Mouse (Mus musculus) gonadal fat pad, adult 2 months (tissue): ENCODE results near the gene Alk. TPM values are rescaled to one million over a fixed set of nuclear protein-coding genes. Genes with fewer than 3 reads are reported as not detected.

Experiments
- DNase-seq: peaks from one replicate; pipeline ENCODE4 v3.0.0-alpha.2; 2012; ENCODE audit warnings: low read depth
- polyA plus RNA-seq: library from polyadenylated mRNA; depleted of rRNA; stranded (reverse); fragments of >200 nt; gene quantifications from 2 replicates; pipeline ENCODE4 v1.2.3, GENCODE M21; 2012; rRNA removed

Alk gene
- polyA plus RNA-seq, 1 experiment, result 0.04 TPM

DNA sequence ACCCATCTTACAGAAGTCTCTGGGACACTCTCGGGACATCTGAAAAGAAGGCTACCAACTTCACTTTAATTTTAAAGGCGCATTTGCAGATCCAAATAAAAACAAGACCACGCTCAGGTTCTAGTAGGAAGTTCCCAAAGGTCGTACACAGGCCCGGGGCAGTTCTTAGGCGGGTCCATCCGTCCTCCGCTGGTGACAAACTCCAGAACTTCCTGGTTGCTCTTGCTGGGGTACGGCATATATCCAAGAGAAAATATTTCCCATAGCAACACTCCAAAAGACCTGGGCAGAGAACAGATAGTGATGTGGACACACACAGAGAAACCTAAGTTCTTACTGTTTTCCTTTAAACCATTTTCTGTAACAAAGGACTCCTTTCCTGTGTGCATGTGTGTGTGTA lies 729.6 kb downstream of the Alk start:
- no peak for DNase-seq

DNA sequence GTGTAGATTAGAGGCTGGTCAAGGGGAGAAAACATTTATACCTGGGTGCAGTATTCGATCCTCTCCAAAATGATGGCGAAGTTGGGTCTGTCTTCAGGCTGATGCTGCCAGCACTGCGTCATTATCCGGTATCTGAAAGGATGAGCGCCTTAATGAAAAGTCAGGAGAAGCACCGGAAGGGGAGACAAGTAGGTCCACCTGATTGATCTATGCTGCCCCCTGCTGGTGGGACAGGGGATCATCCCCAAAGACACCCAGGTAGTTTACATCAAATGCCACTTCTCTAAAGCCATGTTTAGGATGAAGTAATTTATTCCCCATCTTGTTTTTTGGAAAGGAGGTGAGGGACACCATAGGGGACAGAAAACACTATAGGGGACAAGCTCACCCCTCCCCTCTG lies 730.4 kb downstream of the Alk start:
- no peak for DNase-seq

DNA sequence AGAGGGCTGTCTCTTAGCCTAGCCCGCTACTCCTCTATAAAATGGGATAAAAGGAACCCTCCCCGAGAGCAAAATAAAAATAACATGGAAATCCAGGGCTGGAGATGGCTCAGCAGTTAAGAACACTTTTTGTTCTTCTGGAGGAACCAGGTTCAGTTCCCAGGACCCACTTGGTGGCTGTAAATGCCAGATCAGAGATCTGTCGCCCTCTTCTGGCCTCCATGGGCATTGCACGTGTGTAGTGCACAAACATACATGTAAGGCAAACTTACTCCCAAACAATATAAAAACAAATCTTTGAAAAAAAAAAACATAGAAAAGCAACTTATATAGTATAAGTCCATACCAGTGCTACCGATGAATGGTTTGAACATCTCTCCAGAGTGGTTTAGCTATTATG lies 731.5 kb downstream of the Alk start:
- no peak for DNase-seq

DNA sequence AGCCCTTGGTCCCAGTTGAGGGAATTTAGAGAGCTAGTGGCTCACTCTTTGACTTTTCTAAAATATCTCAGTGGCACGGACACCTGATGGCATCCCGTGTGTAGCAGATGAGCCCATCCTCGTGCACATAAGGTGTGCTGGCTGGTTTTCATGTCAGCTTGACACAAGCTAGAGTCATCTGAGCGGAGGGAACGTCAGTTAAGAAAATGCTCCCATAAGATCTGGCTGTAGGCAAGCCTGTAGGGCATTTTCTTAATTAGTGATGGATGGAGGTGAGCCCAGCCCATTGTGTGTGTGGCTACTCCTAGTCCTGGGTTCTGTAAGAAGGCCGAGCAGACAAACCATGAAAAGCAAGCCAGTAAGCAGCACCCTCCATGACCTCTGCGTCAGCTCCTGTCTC lies 732.4 kb downstream of the Alk start:
- DNase-seq, result no peak

DNA sequence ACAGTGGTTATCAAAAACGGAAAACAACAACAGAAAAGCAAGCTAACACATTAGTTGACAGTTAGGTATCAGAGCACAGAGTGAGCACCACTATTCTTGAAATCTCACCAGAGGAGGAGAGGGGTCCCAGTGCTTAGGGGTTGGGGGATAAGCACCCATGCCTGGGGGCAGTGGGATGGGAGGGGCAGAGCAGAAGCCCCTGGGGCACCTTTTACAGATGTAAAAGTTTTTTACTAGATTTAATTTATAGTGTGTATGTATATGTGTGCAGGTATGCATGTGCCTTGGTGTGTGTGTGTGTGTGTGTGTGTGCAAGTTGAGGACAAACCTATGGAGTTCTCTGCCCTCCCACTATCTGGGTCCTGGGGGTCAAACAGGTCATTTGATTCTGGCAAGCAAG lies 733.8 kb downstream of the Alk start:
- no peak for DNase-seq

DNA sequence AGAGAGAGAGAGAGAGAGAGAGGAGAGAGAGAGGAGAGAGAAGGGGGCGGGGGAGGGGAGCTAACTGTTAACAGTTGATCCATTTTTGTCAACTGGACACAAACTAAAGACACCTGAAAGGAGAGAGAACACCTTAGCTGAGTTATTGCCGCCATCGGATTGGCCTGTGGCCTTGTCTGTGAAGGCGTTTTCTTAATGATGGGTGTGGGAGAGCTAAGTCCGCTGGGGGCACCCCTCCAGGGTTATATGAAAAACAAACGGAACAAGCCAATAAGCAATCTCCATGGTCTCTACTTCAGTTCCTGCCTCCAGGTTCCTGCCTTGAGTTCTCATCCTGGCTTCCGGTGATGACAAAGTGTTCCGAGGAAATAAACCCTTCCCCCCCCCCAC lies 734.2 kb downstream of the Alk start:
- no peak for DNase-seq

DNA sequence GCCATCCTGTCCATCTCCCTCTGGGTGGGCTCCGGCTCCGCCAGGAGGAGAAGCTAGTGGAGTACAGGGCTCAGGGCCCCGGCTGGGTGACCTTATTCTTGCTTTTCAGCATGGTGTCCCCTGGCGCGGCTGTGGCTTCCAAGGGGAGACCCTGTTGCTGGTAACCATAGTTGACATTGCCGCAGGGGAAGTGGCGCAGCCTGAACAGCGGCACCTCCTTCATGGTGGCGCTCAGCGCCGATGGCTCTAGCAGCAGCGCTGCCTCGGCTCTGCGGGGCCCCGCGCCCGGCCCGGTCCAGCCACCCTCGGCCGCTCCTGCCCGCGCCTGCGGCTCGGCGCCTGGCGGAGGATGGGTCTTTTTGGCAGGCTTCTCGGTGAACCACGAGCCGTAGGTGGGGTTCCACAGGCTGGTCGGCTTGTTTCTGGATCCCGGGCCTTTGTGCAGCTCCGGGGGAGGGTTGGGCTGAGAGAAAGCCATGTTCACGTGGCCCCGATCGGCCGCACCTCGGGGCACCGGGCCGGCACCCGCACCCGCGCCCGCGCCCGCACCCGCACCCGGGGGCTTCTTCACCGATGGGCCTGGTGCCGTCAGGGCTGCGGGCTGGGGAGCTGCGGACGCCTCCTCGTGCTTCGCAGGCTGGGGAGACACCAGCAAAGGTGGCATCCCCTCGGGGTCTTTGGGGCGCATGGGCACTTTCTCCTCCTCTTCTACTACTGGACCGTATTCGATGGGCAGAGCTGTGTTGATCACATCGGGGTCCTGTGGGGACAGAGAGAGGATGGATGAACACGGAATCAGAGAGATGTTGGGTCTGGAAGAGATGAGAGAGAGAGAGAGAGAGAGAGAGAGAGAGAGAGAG lies 734.8 kb downstream of the Alk start:
- no peak for DNase-seq

DNA sequence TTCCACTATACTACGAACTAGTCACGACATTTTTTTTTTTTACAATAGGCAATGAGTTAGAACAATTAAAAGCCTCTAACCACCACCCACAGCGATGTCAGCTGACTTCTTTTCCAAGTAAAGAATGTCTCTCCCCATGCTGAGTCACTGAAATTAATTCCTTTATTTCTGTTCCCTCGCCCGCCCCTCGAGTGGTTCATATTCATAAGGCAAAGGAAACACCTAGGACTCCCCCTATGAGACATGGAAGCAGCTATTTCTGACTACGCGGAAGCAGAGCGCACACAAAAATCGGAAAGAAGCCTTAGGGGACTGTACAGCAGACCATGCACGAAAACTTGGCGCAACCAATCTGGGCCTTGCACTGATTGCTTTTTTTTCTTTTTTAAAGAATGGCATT lies 735.6 kb downstream of the Alk start:
- no peak for DNase-seq

DNA sequence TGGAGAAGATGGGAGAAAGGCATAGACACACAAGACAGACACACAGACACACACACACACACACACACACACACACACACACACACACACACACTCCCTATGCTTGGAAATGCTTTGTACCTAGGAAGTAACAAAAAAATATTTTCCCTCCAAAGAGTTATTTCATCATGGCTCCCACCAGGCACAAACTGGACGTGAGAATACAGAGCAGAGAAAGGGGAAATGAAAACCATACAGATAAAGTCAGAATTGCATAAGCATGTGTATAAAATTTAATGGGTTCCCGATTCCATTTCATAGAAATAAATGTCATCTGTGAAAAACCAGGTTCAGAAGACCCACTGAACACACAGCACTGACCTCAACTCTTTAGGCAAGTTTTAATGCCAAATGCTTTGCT lies 736.5 kb downstream of the Alk start:
- DNase-seq, result no peak

DNA sequence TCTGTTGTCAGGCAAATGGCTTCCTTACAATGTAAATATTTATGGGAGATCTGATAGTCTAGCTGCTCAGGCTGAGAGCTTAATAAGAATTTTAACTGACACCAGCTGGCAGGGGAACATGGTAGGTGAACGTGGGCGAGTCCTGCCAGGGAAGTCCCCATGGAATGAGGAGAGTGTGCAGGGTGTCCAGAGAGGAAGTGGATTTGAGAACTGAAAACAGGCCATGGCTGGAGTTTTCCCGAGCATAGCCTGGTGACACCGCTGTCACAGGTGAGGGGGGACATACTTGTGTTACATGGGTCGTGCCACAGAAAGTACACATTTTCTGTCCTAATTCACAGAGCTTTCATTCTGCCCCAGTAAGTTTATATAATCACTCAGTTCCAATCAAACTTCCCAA lies 739.0 kb downstream of the Alk start:
- no peak for DNase-seq

DNA sequence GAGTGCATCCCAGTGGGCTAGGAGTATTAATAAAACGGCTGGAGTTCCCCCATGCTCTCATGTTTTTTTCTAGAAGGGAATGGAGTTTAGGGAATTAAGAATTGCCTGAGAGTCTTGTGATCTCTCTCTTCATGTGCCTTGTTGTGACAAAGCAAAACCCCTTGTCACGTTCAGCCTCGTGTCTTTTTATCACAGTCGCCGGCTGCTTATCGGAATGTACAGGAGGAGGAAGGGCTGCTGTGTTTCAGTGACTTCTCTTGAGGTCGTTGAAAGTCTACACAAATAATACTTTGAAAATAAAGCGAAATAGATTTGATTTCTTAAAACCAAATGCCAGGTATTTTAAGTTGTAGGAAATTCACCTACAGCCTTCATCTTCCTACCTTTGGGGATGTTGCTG lies 740.4 kb downstream of the Alk start:
- no peak for DNase-seq

DNA sequence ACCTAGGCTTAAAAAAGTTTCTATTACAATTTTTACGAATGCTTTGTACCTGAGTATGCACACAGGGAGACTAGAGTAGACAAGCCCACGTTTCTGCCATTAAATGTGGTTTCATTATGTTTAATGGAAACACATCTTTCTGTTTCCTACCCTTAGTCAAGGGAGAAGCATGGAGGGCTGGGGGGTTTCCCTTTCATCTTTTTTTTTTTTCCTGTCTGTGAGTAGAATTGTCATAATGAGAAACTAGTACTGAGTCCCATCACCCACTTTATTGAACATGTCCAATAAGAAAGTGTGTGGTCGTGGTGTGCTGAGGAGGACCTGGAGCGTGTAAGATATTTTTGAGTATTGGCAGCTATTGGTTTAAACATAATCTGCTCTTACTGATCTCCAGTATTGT lies 741.5 kb downstream of the Alk start:
- no peak for DNase-seq

DNA sequence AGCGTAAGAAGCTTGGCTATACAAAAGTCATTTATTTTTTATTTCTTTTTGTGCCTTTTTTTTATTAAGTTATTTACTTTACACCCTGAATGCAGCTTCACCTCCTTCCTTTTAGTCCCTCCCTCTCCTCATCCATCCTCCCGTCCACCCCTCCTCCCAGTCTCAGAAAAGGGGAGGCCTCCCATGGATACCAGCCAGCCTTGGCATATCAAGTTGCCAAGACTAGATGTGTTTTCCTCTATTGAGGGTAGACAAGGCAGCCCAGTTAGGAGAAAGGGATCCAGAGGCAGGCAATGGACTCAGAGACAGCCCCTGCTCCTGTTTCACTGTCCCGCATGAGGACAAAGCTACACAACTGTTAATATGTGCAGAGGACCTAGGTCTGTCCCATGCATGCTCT lies 742.2 kb downstream of the Alk start:
- DNase-seq, result no peak

DNA sequence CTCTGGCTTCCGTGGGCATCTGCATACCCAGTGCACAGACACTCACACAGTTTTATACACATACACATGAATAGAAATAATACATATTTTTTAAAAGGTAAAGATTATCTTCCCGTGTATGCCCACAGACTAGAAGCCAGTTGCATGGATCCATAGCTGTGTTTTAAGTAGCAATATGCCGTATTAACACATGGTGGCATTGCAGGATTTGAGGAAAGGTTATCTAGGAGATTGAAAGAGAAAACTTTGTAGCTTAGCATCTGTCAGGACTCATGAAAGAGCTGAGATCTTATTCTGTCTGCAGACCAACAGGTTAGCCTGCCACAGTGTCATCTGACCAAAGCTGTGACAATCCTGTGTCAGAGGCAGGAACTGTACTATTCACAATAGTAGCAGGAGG lies 772.5 kb downstream of the Alk start:
- DNase-seq, result no peak

DNA sequence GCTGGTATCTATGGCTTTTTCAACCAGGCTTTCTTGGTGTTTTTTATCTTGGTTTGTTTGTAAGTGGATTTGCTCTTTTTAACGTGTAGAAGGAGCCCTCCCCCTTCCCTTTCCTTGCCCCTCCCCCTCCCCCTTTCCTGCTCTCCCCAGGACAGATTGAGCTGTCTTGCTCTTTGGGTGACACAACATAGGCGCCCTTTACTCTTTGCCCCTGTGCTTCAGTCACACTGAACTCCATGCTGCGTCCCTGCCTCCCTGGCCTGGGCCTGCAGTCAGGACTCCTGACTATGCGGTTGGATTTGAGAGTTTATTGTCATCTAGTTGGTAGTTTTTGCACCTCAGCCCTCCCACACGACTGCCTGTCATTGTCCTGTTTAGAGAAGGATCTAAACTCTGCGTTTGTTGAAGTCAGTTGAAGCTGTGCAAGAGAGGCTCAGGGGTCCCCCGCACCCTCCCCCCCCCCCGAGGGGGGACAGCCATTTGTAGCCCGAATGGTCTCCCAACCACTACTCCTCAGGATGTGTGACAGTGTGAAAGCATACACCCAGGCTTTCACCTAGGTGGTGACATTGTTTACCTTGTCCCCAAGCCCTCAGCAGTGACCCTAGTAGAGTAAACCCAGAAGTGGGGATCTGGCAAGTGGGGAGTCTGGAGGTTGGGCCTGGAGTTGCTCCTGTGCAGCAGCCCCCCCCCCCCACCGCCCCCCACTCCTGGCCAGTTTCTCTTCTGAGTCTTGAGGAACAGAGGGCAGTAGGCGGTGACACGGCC lies 775.6 kb downstream of the Alk start:
- DNase-seq, result no peak

DNA sequence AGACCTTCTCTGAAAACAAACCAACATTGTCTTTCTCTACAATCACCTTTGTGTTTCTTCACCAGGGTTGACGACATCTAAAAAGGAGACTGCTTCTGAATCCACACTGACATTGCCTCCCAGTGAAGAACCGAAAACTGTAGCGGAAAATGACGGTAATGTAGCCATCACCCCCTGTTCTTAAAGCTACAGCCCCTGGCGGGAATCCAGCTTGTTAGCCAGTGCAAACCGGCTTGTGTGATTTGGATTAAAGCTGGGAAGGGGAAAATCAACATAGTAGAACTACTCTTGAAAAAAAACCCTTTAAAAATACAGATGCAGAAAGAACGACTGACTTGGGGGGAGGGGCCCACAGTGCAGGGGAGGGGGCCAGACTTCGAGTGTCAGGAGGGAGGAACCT lies 776.8 kb downstream of the Alk start:
- DNase-seq, result no peak

DNA sequence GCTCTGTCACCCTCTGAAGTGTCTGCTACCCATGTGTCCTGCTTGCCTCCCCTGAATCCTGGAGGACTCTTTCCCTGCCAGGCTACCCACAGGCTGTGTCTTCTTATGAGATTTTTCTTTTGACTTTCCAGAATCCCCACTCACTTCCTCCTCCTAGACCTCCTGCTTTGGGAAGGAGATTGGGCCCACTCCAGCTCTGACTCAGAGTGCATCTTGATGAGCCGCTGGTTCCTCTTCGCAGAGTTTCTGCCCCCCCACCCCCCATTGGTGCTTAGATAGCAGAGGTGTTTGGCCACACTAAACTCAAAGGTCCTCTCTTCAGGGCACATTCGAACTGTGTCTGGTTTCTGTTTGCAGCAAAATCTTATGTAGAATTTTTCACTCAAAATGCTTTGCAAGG lies 777.8 kb downstream of the Alk start:
- DNase-seq, result no peak

DNA sequence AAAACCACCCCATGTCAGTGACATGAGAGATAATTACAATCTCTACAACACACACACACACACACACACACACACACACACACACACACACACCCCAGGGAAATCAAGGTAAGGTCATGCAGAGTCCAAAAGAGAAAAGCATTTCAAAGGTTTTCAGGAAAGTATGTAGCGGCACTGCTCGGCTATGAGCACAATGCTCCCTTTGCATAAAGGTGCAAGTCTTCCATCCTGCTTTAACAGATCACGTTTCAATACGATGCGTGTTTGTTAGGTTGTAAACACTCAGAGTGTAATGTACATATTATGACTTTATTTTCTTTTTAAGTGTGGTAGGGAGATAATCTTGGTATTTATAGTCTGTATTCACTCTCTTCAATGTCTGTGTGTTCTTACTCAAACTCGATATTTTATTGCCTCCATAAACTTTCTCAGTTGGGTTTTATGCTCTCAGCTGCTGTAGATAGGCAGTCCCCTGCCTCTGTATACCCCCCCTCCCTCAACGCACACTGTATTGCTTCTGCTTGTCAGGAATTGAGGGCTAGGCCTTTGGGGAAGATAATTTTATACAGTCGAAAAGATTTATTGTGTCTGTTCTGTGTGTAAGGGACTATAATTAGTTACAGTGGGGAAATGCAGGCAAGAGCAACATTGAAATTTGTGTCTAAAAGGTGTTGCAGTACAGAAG lies 780.7 kb downstream of the Alk start:
- DNase-seq, result no peak

Other genes starting within 250 kb of the Alk start
- 41.5 and 41.7 TPM in 2 replicates for gene Ypel5, start 231.8 kb upstream of the Alk start, polyA plus RNA-seq